Mouse (Mus musculus): Measurements from ENCODE around the gene Agmat. TPM values are rescaled to one million over a fixed set of nuclear protein-coding genes. Genes with fewer than 3 reads are reported as not detected.

Gene Agmat
- polyA plus RNA-seq, 1 experiment from 2014 or later: 1.4 TPM

- no peaks in the 10 kb centered on the region for H3K9me3 ChIP-seq (ENCODE audit: control insufficient read depth, low read length)
- H3K4me3 ChIP-seq (ENCODE audit: control insufficient read depth in 1 of 2, insufficient read depth in 1 of 2, low read depth in 1 of 2, low read length in 2 of 2): peak overlapping the region; percentile 80 to 98
- peak overlapping the region; percentile 76 for H3K4me2 ChIP-seq (ENCODE audit: low read length)
- peaks cover 38% of the 10 kb centered on the region for H3K36me3 ChIP-seq (ENCODE audit: control insufficient read depth, insufficient read depth, low read length)
- ATAC-seq (ENCODE audit: insufficient number of reproducible peaks, insufficient read depth, low FRiP score, low read depth): no peak
- H3K4me1 ChIP-seq (ENCODE audit: control insufficient read depth in 2 of 2, insufficient read depth in 2 of 2, low read length in 2 of 2): peaks cover 6 to 12% of the 10 kb centered on the region in 2 experiments
- H3K9ac ChIP-seq (ENCODE audit: low read length): peak overlapping the region; percentile 95
- peak overlapping the region; percentile 46 to 78; a peak in 2 of 4 replicates for H3K27ac ChIP-seq (replicated peaks in 1 of 2; ENCODE audit: control insufficient read depth in 1 of 2, insufficient read depth in 1 of 2, low read depth in 2 of 2, low read length in 2 of 2)
- H3K27me3 ChIP-seq (ENCODE audit: control insufficient read depth, insufficient read depth, low read length): no peaks in the 10 kb centered on the region
- WGBS: 37% methylated on average over 3 of the region's 3 CpGs
Measured at GRCm38 (mm10) chr4:141789564-141790218, 43.2 kb downstream of the Agmat start.

- Histone ChIP-seq H3K27ac (replicated peaks in 1 of 2; ENCODE audit: control insufficient read depth in 1 of 2, insufficient read depth in 1 of 2, low read depth in 2 of 2, low read length in 2 of 2) (peak within 1 kb of the TSS; percentile 46 to 78; a peak in 3 of 4 replicates), H3K4me1 (ENCODE audit: control insufficient read depth in 2 of 2, insufficient read depth in 2 of 2, low read length in 2 of 2) (peaks cover 8 to 18% of the 10 kb centered on the region in 2 experiments), H3K27me3 (ENCODE audit: control insufficient read depth, insufficient read depth, low read length) (no peaks in the 10 kb centered on the region), H3K36me3 (ENCODE audit: control insufficient read depth, insufficient read depth, low read length) (peaks cover 29% of the 10 kb centered on the region), H3K4me3 (ENCODE audit: control insufficient read depth in 1 of 2, insufficient read depth in 1 of 2, low read depth in 1 of 2, low read length in 2 of 2) (peak within 1 kb of the TSS; percentile 80 to 98), H3K4me2 (ENCODE audit: low read length) (peak within 1 kb of the TSS; percentile 76), H3K9ac (ENCODE audit: low read length) (peak within 1 kb of the TSS; percentile 95), H3K9me3 (ENCODE audit: control insufficient read depth, low read length) (no peaks in the 10 kb centered on the region)
- WGBS: under 1% methylated on average over 35 of the region's 42 CpGs
- ATAC-seq (ENCODE audit: insufficient number of reproducible peaks, insufficient read depth, low FRiP score, low read depth): peak; percentile 84
Measured at GRCm38 (mm10) chr4:141790524-141790990, 44.1 kb downstream of the Agmat start, which contains the start of gene Dnajc16. Gene Dnajc16 (minus strand): TSS chr4:141790931.

GRCm38 (mm10) chr4:141791486-141791885, 45.0 kb downstream of the Agmat start:
- peaks cover 8 to 18% of the 10 kb centered on the region in 2 experiments for H3K4me1 ChIP-seq (ENCODE audit: control insufficient read depth in 2 of 2, insufficient read depth in 2 of 2, low read length in 2 of 2)
- no peak overlapping the region for H3K4me3 ChIP-seq (ENCODE audit: control insufficient read depth in 1 of 2, insufficient read depth in 1 of 2, low read depth in 1 of 2, low read length in 2 of 2)
- H3K4me2 ChIP-seq (ENCODE audit: low read length): peak overlapping the region; percentile 76; the same call in 1 of the 2 replicates
- ATAC-seq (ENCODE audit: insufficient number of reproducible peaks, insufficient read depth, low FRiP score, low read depth): no peak
- H3K36me3 ChIP-seq (ENCODE audit: control insufficient read depth, insufficient read depth, low read length): peaks cover 22% of the 10 kb centered on the region
- H3K27me3 ChIP-seq (ENCODE audit: control insufficient read depth, insufficient read depth, low read length): no peaks in the 10 kb centered on the region
- H3K27ac ChIP-seq (replicated peaks in 1 of 2; ENCODE audit: control insufficient read depth in 1 of 2, insufficient read depth in 1 of 2, low read depth in 2 of 2, low read length in 2 of 2): no peak overlapping the region
- WGBS: 89% methylated on average over 7 of the region's 7 CpGs
- no peaks in the 10 kb centered on the region for H3K9me3 ChIP-seq (ENCODE audit: control insufficient read depth, low read length)
- H3K9ac ChIP-seq (ENCODE audit: low read length): no peak overlapping the region

- peaks cover 8 to 18% of the 10 kb centered on the region in 2 experiments for H3K4me1 ChIP-seq (ENCODE audit: control insufficient read depth in 2 of 2, insufficient read depth in 2 of 2, low read length in 2 of 2)
- no peak for ATAC-seq (ENCODE audit: insufficient number of reproducible peaks, insufficient read depth, low FRiP score, low read depth)
- H3K27me3 ChIP-seq (ENCODE audit: control insufficient read depth, insufficient read depth, low read length): no peaks in the 10 kb centered on the region
- H3K27ac ChIP-seq (replicated peaks in 1 of 2; ENCODE audit: control insufficient read depth in 1 of 2, insufficient read depth in 1 of 2, low read depth in 2 of 2, low read length in 2 of 2): no peak overlapping the region
- H3K4me3 ChIP-seq (ENCODE audit: control insufficient read depth in 1 of 2, insufficient read depth in 1 of 2, low read depth in 1 of 2, low read length in 2 of 2): no peak overlapping the region
- H3K9me3 ChIP-seq (ENCODE audit: control insufficient read depth, low read length): no peaks in the 10 kb centered on the region
- peaks cover 23% of the 10 kb centered on the region for H3K36me3 ChIP-seq (ENCODE audit: control insufficient read depth, insufficient read depth, low read length)
- no peak overlapping the region for H3K9ac ChIP-seq (ENCODE audit: low read length)
- 88% methylated on average over 8 of the region's 8 CpGs for WGBS
- H3K4me2 ChIP-seq (ENCODE audit: low read length): no peak overlapping the region
Measured at GRCm38 (mm10) chr4:141791951-141792350, 45.5 kb downstream of the Agmat start.

DNA sequence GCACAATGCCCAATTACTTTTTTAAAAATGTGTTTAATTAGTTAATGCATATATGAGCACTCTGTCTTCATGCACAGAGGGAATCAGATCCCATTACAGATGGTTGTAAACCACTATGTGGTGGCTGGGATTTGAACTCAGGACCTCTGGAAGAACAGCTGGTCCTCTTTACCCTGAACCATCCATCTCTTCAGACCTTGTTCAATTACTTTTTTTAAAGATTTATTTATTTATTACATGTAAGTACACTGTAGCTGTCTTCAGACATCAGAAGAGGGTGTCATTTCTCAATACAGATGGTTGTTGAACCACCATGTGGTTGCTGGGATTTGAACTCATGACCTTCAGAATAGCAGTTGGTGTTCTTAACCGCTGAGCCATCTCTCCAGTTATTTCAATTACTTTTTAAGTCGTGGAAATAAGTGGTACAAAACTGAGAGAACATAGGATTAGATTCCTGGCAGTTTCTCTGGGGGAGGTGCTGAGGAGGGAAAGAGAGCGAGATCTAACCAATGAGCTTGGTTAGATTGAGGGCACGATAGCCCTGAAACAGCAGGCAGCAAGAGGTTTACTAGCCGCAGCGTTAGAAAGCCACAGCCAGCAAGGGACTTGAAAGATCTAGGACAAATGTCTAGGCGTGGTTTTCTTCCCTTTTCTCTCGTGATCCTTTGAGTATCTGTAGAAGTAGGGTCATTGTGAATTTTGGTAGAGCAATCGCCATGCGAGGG, 46.2 kb downstream of the Agmat start:
- H3K4me2 ChIP-seq (ENCODE audit: low read length): peak overlapping the region; percentile 74
- WGBS: 13% methylated on average over 10 of the region's 10 CpGs
- peak overlapping the region; percentile 36 for H3K9ac ChIP-seq (ENCODE audit: low read length)
- peak overlapping the region; percentile 76 to 93 for H3K27ac ChIP-seq (replicated peaks in 1 of 2; ENCODE audit: control insufficient read depth in 1 of 2, insufficient read depth in 1 of 2, low read depth in 2 of 2, low read length in 2 of 2)
- no peak for ATAC-seq (ENCODE audit: insufficient number of reproducible peaks, insufficient read depth, low FRiP score, low read depth)
- no peaks in the 10 kb centered on the region for H3K9me3 ChIP-seq (ENCODE audit: control insufficient read depth, low read length)
- peaks cover 23% of the 10 kb centered on the region for H3K36me3 ChIP-seq (ENCODE audit: control insufficient read depth, insufficient read depth, low read length)
- peak overlapping the region; percentile 63 to 86 for H3K4me3 ChIP-seq (ENCODE audit: control insufficient read depth in 1 of 2, insufficient read depth in 1 of 2, low read depth in 1 of 2, low read length in 2 of 2)
- no peaks in the 10 kb centered on the region for H3K27me3 ChIP-seq (ENCODE audit: control insufficient read depth, insufficient read depth, low read length)
- peaks cover 8 to 18% of the 10 kb centered on the region in 2 experiments for H3K4me1 ChIP-seq (ENCODE audit: control insufficient read depth in 2 of 2, insufficient read depth in 2 of 2, low read length in 2 of 2)

DNA sequence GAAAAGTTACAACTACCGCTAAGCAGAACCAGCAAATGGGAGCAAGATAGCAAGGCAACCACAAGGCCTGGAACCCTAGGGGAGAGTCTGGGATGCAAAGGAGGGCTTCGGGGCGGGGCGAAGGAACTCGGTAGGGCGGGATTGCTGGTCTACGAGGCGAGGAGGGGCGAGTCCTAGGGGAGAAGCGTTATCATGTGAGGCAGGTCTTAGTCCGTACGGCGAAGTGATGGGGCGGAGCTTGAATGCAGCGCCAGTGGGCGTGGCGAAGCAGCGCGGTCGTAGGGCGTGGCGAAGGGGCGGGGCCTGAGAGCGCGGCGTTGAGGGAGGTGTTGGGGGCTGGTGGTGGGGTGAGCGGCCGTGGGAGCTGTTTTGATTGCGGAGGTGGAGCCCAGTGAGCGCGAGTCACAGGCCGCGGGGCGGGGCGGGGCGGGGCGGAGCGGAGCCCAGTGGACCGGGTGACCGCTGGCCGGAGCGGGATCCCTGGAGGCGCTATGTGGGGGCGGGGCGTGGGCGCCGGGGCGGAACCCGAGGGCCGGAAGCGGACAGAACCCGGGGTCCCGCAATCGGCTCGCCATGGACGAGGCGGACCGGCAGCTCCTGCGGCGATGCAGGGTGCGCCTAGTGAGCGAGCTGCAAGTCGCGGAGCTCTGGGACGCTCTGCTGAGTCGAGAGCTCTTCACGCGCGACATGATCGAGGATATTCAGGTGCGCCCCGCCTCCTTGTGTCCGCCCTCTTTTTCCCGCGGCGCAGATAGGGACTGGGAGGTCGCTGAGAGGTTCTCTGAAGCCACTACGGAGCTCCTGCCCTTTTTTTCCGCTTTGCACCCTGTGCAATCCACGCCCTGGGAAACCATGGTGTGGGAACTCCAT, 47.0 kb downstream of the Agmat start, which contains the start of gene Casp9:
Gene Casp9, plus strand, starts transcription at position 331 of the 870 bp plus-strand sequence.
- peak within 1 kb of the TSS; percentile 93 to 94 for H3K27ac ChIP-seq (replicated peaks in 1 of 2; ENCODE audit: control insufficient read depth in 1 of 2, insufficient read depth in 1 of 2, low read depth in 2 of 2, low read length in 2 of 2)
- peak within 1 kb of the TSS; percentile 74 for H3K4me2 ChIP-seq (ENCODE audit: low read length)
- under 1% methylated on average over 68 of the region's 80 CpGs for WGBS
- peak within 1 kb of the TSS; percentile 77 for H3K9ac ChIP-seq (ENCODE audit: low read length)
- no peaks in the 10 kb centered on the region for H3K9me3 ChIP-seq (ENCODE audit: control insufficient read depth, low read length)
- H3K4me3 ChIP-seq (ENCODE audit: control insufficient read depth in 1 of 2, insufficient read depth in 1 of 2, low read depth in 1 of 2, low read length in 2 of 2): peak within 1 kb of the TSS; percentile 63 to 86
- peaks cover 8 to 18% of the 10 kb centered on the region in 2 experiments for H3K4me1 ChIP-seq (ENCODE audit: control insufficient read depth in 2 of 2, insufficient read depth in 2 of 2, low read length in 2 of 2)
- peaks cover 17% of the 10 kb centered on the region for H3K36me3 ChIP-seq (ENCODE audit: control insufficient read depth, insufficient read depth, low read length)
- peak; percentile 88 for ATAC-seq (ENCODE audit: insufficient number of reproducible peaks, insufficient read depth, low FRiP score, low read depth)
- H3K27me3 ChIP-seq (ENCODE audit: control insufficient read depth, insufficient read depth, low read length): no peaks in the 10 kb centered on the region

GRCm38 (mm10) chr4:141794152-141794535, 47.7 kb downstream of the Agmat start:
- 11% methylated on average over 5 of the region's 5 CpGs for WGBS
- Histone ChIP-seq H3K4me2 (ENCODE audit: low read length) (peak overlapping the region; percentile 74), H3K4me1 (ENCODE audit: control insufficient read depth in 2 of 2, insufficient read depth in 2 of 2, low read length in 2 of 2) (peaks cover 8 to 18% of the 10 kb centered on the region in 2 experiments), H3K9me3 (ENCODE audit: control insufficient read depth, low read length) (no peaks in the 10 kb centered on the region), H3K36me3 (ENCODE audit: control insufficient read depth, insufficient read depth, low read length) (peaks cover 15% of the 10 kb centered on the region), H3K27me3 (ENCODE audit: control insufficient read depth, insufficient read depth, low read length) (no peaks in the 10 kb centered on the region), H3K4me3 (ENCODE audit: control insufficient read depth in 1 of 2, insufficient read depth in 1 of 2, low read depth in 1 of 2, low read length in 2 of 2) (peak overlapping the region; percentile 63 to 86), H3K27ac (replicated peaks in 1 of 2; ENCODE audit: control insufficient read depth in 1 of 2, insufficient read depth in 1 of 2, low read depth in 2 of 2, low read length in 2 of 2) (peak overlapping the region; percentile 93 to 94), H3K9ac (ENCODE audit: low read length) (peak overlapping the region; percentile 77)
- ATAC-seq (ENCODE audit: insufficient number of reproducible peaks, insufficient read depth, low FRiP score, low read depth): no peak
